Mouse (Mus musculus) myocyte (in vitro differentiated cells): ENCODE results near the gene Cry2.

Source experiments
- E2F4 ChIP-seq: IDR thresholded peaks from one replicate; pipeline ENCODE4 v1.6.1; 2011; ENCODE audit warnings: mild to moderate bottlenecking, control low read depth, moderate library complexity; ENCODE audit not compliant: insufficient read depth
- MAX ChIP-seq: IDR thresholded peaks from one replicate; pipeline ENCODE4 v1.6.1; 2011; ENCODE audit warnings: low read depth, mild to moderate bottlenecking, control low read depth
- MYOD1 ChIP-seq, 3 experiments: IDR thresholded peaks; one replicate each; pipeline ENCODE4 v1.6.1; 2011; ENCODE audit warnings: control low read depth in 2 of 3, low read depth in 2 of 3, mild to moderate bottlenecking in 2 of 3, moderate library complexity in 1 of 3; ENCODE audit not compliant: insufficient read length in 2 of 3, control insufficient read depth in 1 of 3
- MYOG ChIP-seq, 3 experiments: IDR thresholded peaks; one replicate each; pipeline ENCODE4 v1.6.1; 2011; ENCODE audit warnings: control low read depth in 2 of 3, low read depth in 2 of 3, mild to moderate bottlenecking in 2 of 3; ENCODE audit not compliant: insufficient read length in 2 of 3, control insufficient read depth in 1 of 3, insufficient read depth in 1 of 3
- POLR2A ChIP-seq: IDR thresholded peaks from one replicate; pipeline ENCODE4 v1.6.1; 2011; ENCODE audit warnings: low read depth, mild to moderate bottlenecking, control low read depth, moderate library complexity; ENCODE audit not compliant: insufficient read length
- POLR2AphosphoS2 ChIP-seq: IDR thresholded peaks from one replicate; pipeline ENCODE4 v1.6.1; 2011; ENCODE audit warnings: low read depth, control low read depth; ENCODE audit not compliant: insufficient read length
- SRF ChIP-seq: IDR thresholded peaks from one replicate; pipeline ENCODE4 v1.6.1; 2011; ENCODE audit warnings: low read depth; ENCODE audit not compliant: control insufficient read depth, insufficient read length
- TCF12 ChIP-seq: IDR thresholded peaks from one replicate; pipeline ENCODE4 v1.6.1; 2011; ENCODE audit warnings: mild to moderate bottlenecking, control low read depth; ENCODE audit not compliant: poor library complexity, insufficient read depth, severe bottlenecking
- USF1 ChIP-seq: IDR thresholded peaks from one replicate; pipeline ENCODE4 v1.6.1; 2011; ENCODE audit warnings: low read depth, mild to moderate bottlenecking, control low read depth, moderate library complexity

DNA sequence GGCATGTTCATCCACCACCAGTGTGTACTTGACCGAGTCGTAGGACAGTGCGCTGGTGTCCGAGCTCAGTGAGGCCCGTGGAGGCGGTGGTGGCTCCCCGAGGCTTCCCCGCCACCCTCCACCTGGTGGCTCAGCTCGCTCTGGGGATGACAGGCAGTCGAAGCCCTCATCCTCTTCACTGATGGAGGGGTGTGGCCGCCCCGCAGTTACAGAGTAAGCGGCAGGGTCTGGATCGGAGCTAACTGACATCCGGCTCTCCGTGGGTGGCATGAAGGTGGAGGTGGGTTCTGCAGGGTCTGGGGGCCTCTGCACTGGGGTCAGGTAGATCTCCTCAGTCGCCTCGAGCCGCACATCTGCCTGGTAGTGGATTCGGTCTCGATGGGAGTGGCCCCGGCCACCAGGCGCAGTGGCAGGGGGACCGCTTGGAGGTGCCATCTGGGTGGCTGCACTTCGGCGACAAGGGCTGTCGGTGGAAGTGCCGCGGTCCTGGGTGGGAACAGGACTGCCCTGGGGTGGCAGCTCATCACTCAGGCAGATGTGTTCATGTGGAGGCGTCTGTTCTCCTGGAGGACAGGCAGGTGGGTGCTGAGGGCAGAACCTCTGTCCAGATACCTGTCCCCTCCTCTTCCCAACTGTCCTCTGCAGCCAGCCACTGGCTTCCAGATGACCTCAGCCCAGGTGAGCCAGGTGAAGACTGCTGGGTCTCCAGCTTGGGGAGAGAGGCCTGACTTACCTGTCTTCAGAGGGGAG lies 46.8 kb downstream of the Cry2 start:
- TF ChIP-seq POLR2A, result no peak
- TF ChIP-seq USF1, result no peak
- TF ChIP-seq MAX, result no peak
- TF ChIP-seq MYOD1 (IDR thresholded peaks at IDR 0.05; ENCODE audit: control insufficient read depth in 1 of 3, insufficient read length in 2 of 3, low read depth in 2 of 3), result no peak
- TF ChIP-seq MYOG (IDR thresholded peaks at IDR 0.05; ENCODE audit: control insufficient read depth in 1 of 3, insufficient read depth in 1 of 3, insufficient read length in 2 of 3, low read depth in 2 of 3), result no peak
- no peak for TF ChIP-seq TCF12
- TF ChIP-seq E2F4, result no peak
- TF ChIP-seq SRF, result no peak
- TF ChIP-seq POLR2AphosphoS2, result no peak
